Comparison of ENCODE assay signal across 9 mouse cellular contexts in the genomic region with DNA sequence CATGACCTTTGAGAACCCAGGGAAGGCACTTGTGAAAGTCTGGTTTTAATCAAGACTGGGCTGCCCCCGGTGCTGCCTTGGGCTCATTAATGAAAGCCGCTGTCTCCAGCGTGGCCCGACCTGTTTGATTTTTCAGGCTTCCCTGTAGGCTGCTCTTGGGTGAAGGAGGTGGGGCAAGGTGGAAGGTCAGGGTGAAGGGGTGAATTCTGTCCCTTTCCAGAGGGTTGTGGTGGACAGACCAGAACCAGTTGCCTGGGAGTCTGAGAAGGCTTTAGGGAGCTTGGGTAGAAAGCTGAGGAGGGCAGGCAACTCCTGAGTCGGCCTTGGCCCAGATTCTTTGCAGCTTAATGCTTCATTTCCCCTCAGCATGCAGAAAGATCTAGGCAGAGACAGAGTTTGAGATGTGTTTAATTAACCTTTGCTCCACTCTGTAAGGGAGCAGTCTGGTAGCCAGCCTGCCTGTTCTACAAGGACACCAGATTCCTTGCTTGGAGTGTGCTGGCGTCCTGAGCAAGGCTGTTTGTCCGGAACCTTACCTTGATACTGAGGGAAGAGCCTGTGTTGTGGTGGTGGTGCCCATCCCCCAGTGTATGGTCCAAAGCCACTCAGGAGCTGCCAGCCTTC. TPM values are rescaled to one million over a fixed set of nuclear protein-coding genes. Genes with fewer than 3 reads are reported as not detected.
DNase-seq lines count a peak whose midpoint lies in the region; ATAC-seq lines count a peak whose summit lies in the region.
"Had no signal": no experiment of that assay in that cellular context is flagged by ENCODE, and none has a peak within 500 bp of the region (broad histone marks: within the 10 kb centered on the region; RNA-seq: fewer than 3 reads in every experiment).

No protein-coding gene starts in this region.

- 58% methylated on average over 7 of the region's 7 CpGs for WGBS in liver, embryonic 13.5 days (ENCODE audit: insufficient replicate concordance)
- WGBS in liver, embryonic 12.5 days (ENCODE audit: insufficient replicate concordance): 69% methylated on average over 7 of the region's 7 CpGs
- WGBS in kidney, embryonic 16.5 days: 15% methylated on average over 7 of the region's 7 CpGs
- 38% methylated on average over 7 of the region's 7 CpGs for WGBS in neural tube, embryonic 11.5 days

- peak overlapping the region; percentile 55 for H3K27ac ChIP-seq in liver, embryonic 13.5 days
- no peak overlapping the region for H3K27ac ChIP-seq in liver, embryonic 12.5 days
- peak overlapping the region; percentile 89 for H3K27ac ChIP-seq in kidney, embryonic 16.5 days (ENCODE audit: low read length)
- 0 out of 2 replicates have a peak overlapping the region, but pooled peaks have one; percentile 24 for H3K27ac ChIP-seq in neural tube, embryonic 11.5 days (ENCODE audit: low read depth, low read length)

- peaks cover 19% of the 10 kb centered on the region; the same call in 1 of the 2 replicates for H3K27me3 ChIP-seq in liver, embryonic 13.5 days
- H3K27me3 ChIP-seq in liver, embryonic 12.5 days (replicated peaks): peaks cover 21% of the 10 kb centered on the region; the same call in 1 of the 2 replicates
- no peaks in the 10 kb centered on the region for H3K27me3 ChIP-seq in kidney, embryonic 16.5 days (ENCODE audit: insufficient read depth, low read length)
- H3K27me3 ChIP-seq in neural tube, embryonic 11.5 days (ENCODE audit: control insufficient read depth, insufficient read depth, low read length): no peaks in the 10 kb centered on the region

- H3K36me3 ChIP-seq in liver, embryonic 13.5 days: peaks cover 33% of the 10 kb centered on the region
- peaks cover 35% of the 10 kb centered on the region for H3K36me3 ChIP-seq in liver, embryonic 12.5 days
- H3K36me3 ChIP-seq in kidney, embryonic 16.5 days (ENCODE audit: insufficient read depth, low read length): 0 out of 2 replicates have a peak, but pooled peaks cover 7% of the 10 kb centered on the region
- peaks cover 2% of the 10 kb centered on the region for H3K36me3 ChIP-seq in neural tube, embryonic 11.5 days (ENCODE audit: control insufficient read depth, insufficient read depth, low read length)

- no peak overlapping the region for H3K4me2 ChIP-seq in liver, embryonic 13.5 days
- no peak overlapping the region for H3K4me2 ChIP-seq in liver, embryonic 12.5 days
- no peak overlapping the region for H3K4me2 ChIP-seq in kidney, embryonic 16.5 days (replicated peaks; ENCODE audit: low read depth, low read length)
- no peak overlapping the region for H3K4me2 ChIP-seq in neural tube, embryonic 11.5 days (ENCODE audit: low read depth)

- no peak for ATAC-seq in liver, embryonic 13.5 days (ENCODE audit: low read depth)
- ATAC-seq in liver, embryonic 12.5 days: no peak
- ATAC-seq in kidney, embryonic 16.5 days (ENCODE audit: low FRiP score, low TSS enrichment): peak; percentile 66
- ATAC-seq in neural tube, embryonic 11.5 days (ENCODE audit: insufficient read depth, low FRiP score, low TSS enrichment): no peak

- no peak overlapping the region for H3K4me3 ChIP-seq in liver, embryonic 13.5 days (replicated peaks)
- no peak overlapping the region for H3K4me3 ChIP-seq in liver, embryonic 12.5 days
- no peak overlapping the region for H3K4me3 ChIP-seq in kidney, embryonic 16.5 days (ENCODE audit: low read length)
- no peak overlapping the region for H3K4me3 ChIP-seq in neural tube, embryonic 11.5 days (ENCODE audit: low read depth, low read length)

- peaks cover 43% of the 10 kb centered on the region for H3K4me1 ChIP-seq in liver, embryonic 13.5 days (replicated peaks)
- peaks cover 52% of the 10 kb centered on the region for H3K4me1 ChIP-seq in liver, embryonic 12.5 days
- H3K4me1 ChIP-seq in kidney, embryonic 16.5 days (ENCODE audit: insufficient read depth, low read length): peaks cover 56% of the 10 kb centered on the region
- H3K4me1 ChIP-seq in neural tube, embryonic 11.5 days (ENCODE audit: control insufficient read depth, insufficient read depth, low read length): peaks cover 29% of the 10 kb centered on the region

- no peak overlapping the region for H3K9ac ChIP-seq in liver, embryonic 13.5 days
- H3K9ac ChIP-seq in liver, embryonic 12.5 days: no peak overlapping the region
- H3K9ac ChIP-seq in kidney, embryonic 16.5 days (replicated peaks; ENCODE audit: low read length): no peak overlapping the region
- H3K9ac ChIP-seq in neural tube, embryonic 11.5 days (ENCODE audit: low read length): no peak overlapping the region

- DNase-seq in adrenal gland, adult (ENCODE audit: inconsistent age in 2 of 2, low spot score in 1 of 2): peak; percentile 69 to 86
- no peak for DNase-seq in adrenal gland, postnatal 25 days
- no peak for DNase-seq in liver, embryonic 13.5 days
- DNase-seq in neural tube, embryonic 11.5 days (ENCODE audit: low spot score): no peak
- no peak for DNase-seq in thymus, adult 18-20 months
- no peak for DNase-seq in cerebellum, postnatal 25 days
- DNase-seq: heart, postnatal 14 days had no signal

- no peaks in the 10 kb centered on the region for H3K9me3 ChIP-seq in liver, embryonic 13.5 days (replicated peaks)
- no peaks in the 10 kb centered on the region for H3K9me3 ChIP-seq in liver, embryonic 12.5 days (replicated peaks)
- H3K9me3 ChIP-seq in kidney, embryonic 16.5 days (ENCODE audit: low read length): no peaks in the 10 kb centered on the region
- H3K9me3 ChIP-seq in neural tube, embryonic 11.5 days (ENCODE audit: control insufficient read depth, low read length): no peaks in the 10 kb centered on the region

RNA-seq across cellular contexts. Expression of gene Parvb, which starts 15.3 kb away (rescaled TPM):
- 18.0 and 18.8 TPM in 2 replicates for total RNA-seq in adrenal gland, postnatal 25 days (2021)
- 6.7 and 8.1 TPM in 2 replicates for polyA plus RNA-seq in liver, embryonic 13.5 days (2015; fragmentation: Nextera tagmentation; extraction: Ambion mirVana)
- polyA plus RNA-seq in liver, embryonic 12.5 days (2016; fragmentation: Nextera tagmentation; extraction: Ambion mirVana): 7.5 and 10.0 TPM in 2 replicates
- 3.1 and 3.5 TPM in 2 replicates for polyA plus RNA-seq in kidney, embryonic 16.5 days (2015; fragmentation: Nextera tagmentation; extraction: Ambion mirVana)
- 10.4 and 12.1 TPM in 2 replicates for polyA plus RNA-seq in neural tube, embryonic 11.5 days (2014; fragmentation: Nextera tagmentation; extraction: Ambion mirVana)

RNA-seq across cellular contexts. Expression of gene Samm50, which starts 24.5 kb away (rescaled TPM):
- 136 and 143 TPM in 2 replicates for total RNA-seq in adrenal gland, postnatal 25 days (2021)
- polyA plus RNA-seq in liver, embryonic 13.5 days (2015; fragmentation: Nextera tagmentation; extraction: Ambion mirVana): 98.0 and 106 TPM in 2 replicates
- polyA plus RNA-seq in liver, embryonic 12.5 days (2016; fragmentation: Nextera tagmentation; extraction: Ambion mirVana): 110 and 112 TPM in 2 replicates
- polyA plus RNA-seq in kidney, embryonic 16.5 days (2015; fragmentation: Nextera tagmentation; extraction: Ambion mirVana): 136 and 143 TPM in 2 replicates
- polyA plus RNA-seq in neural tube, embryonic 11.5 days (2014; fragmentation: Nextera tagmentation; extraction: Ambion mirVana): 77.0 and 84.9 TPM in 2 replicates

RNA-seq across cellular contexts. Expression of gene Pnpla3, which starts 48.9 kb away (rescaled TPM):
- 33.6 and 34.6 TPM in 2 replicates for total RNA-seq in adrenal gland, postnatal 25 days (2021)
- polyA plus RNA-seq in liver, embryonic 13.5 days (2015; fragmentation: Nextera tagmentation; extraction: Ambion mirVana): 1.2 and 1.4 TPM in 2 replicates
- polyA plus RNA-seq in liver, embryonic 12.5 days (2016; fragmentation: Nextera tagmentation; extraction: Ambion mirVana): 1.4 and 1.5 TPM in 2 replicates
- polyA plus RNA-seq in kidney, embryonic 16.5 days (2015; fragmentation: Nextera tagmentation; extraction: Ambion mirVana): 0.53 and 1.1 TPM in 2 replicates
- 0.29 and 0.97 TPM in 2 replicates for polyA plus RNA-seq in neural tube, embryonic 11.5 days (2014; fragmentation: Nextera tagmentation; extraction: Ambion mirVana)

Comparison
In these comparisons a context has a peak if more than half of its experiments do, and no peak if none do; other contexts are left out.
1. DNase-seq: peak in adrenal gland, adult (2 of 2); none in adrenal gland, postnatal 25 days (single experiment), liver, embryonic 13.5 days (single experiment), neural tube, embryonic 11.5 days (single experiment), thymus, adult 18-20 months (0 of 2) and cerebellum, postnatal 25 days (0 of 2).